Mouse (Mus musculus) midbrain, postnatal 0 days (tissue): ENCODE data around the gene Cd244a. TPM values are rescaled to one million over a fixed set of nuclear protein-coding genes. Genes with fewer than 3 reads are reported as not detected.

Experiments used
- ATAC-seq: fragments of 200-750 bp; cut with Nextera tagmentation; 2 replicates; pipeline ENCODE4 v1.8.0; 2017; ENCODE audit warnings: moderate number of reproducible peaks, mild to moderate bottlenecking, moderate TSS enrichment, moderate library complexity; ENCODE audit not compliant: low FRiP score
- DNase-seq: peaks from one replicate; pipeline ENCODE4 v3.0.0-alpha.2; 2015; ENCODE audit warnings: low spot score
- H3K27ac ChIP-seq: fragments of 300-500 bp; sonication (generic); 2 replicates; pipeline ENCODE4 v1.5.1; 2014; ENCODE audit warnings: low read depth, mild to moderate bottlenecking, low read length, mixed read lengths
- H3K27me3 ChIP-seq: fragments of 300-500 bp; sonication (generic); 2 replicates; pipeline ENCODE4 v1.6.1; 2014; ENCODE audit warnings: low read length, control low read depth, mixed read lengths; ENCODE audit not compliant: insufficient read depth
- H3K36me3 ChIP-seq: fragments of 300-500 bp; sonication (generic); 2 replicates; pipeline ENCODE4 v1.6.1; 2014; ENCODE audit warnings: low read length, control low read depth, mixed read lengths; ENCODE audit not compliant: insufficient read depth
- H3K4me1 ChIP-seq: fragments of 300-500 bp; sonication (generic); 2 replicates; pipeline ENCODE4 v1.6.1; 2014; ENCODE audit warnings: mild to moderate bottlenecking, control low read depth, antibody characterized with exemption, low read length, mixed read lengths; ENCODE audit not compliant: insufficient read depth
- H3K4me2 ChIP-seq: fragments of 300-500 bp; sonication (generic); 2 replicates; pipeline ENCODE4 v1.6.1; 2014; ENCODE audit warnings: low read depth, mild to moderate bottlenecking, low read length, mixed read lengths; ENCODE audit not compliant: poor library complexity, severe bottlenecking
- H3K4me3 ChIP-seq: fragments of 300-500 bp; sonication (generic); 2 replicates; pipeline ENCODE4 v1.5.1; 2014; ENCODE audit warnings: low read depth, mild to moderate bottlenecking, low read length, moderate library complexity
- H3K9ac ChIP-seq: fragments of 300-500 bp; sonication (generic); replicated peaks from 2 replicates; pipeline ENCODE4 v1.6.1; 2014; ENCODE audit warnings: mild to moderate bottlenecking, low read length, moderate library complexity, mixed read lengths; ENCODE audit not compliant: poor library complexity, severe bottlenecking
- H3K9me3 ChIP-seq: fragments of 300-500 bp; sonication (generic); 2 replicates; pipeline ENCODE4 v1.6.1; 2016; ENCODE audit warnings: low read length, control low read depth
- CTCF ChIP-seq: IDR thresholded peaks from 2 replicates; pipeline ENCODE4 v1.5.1; 2016; ENCODE audit warnings: antibody characterized with exemption, mild to moderate bottlenecking
- WGBS: fragments of 180-500 bp; shearing (Covaris S2); extraction: QIAGEN DNeasy Blood & Tissue Kit; methylation state at CpG from one replicate; pipeline ENCODE4 v1.1.7; 2014; 5-methylcytosine and 5-hydroxymethylcytosine counted together
- polyA plus RNA-seq: library from polyadenylated mRNA; unstranded; fragments of >200 nt; fragmentation: Nextera tagmentation; extraction: Ambion mirVana; gene quantifications from 2 replicates; pipeline ENCODE4 v1.2.1, GENCODE M21; 2015
- total RNA-seq: library from RNA; depleted of rRNA; stranded (reverse); fragments of >200 nt; gene quantifications from 2 replicates; pipeline ENCODE4 v1.2.3, GENCODE M21; 2014; rRNA removed

Cd244a gene
- total RNA-seq (not detected in 2 replicates), polyA plus RNA-seq (not detected in 2 replicates)

DNA sequence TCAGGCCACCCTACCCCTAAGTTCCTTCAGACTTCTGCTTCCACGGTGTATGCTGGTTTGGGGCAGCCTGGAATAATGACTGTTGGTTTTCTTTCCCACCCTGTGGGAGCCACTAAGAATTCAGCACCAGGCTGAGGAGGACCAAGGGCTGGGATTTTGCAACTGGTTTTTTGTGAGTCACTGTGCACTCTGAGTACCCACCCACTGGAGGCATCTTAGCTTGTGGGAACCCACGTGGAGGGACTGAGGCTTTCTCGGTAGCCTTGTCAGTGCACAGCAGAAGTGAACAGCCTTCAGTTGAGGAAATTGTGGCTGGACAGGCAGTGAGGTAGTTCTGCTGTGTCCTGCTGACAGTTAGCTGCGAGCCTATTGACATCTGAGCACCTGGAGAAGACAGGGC, at the start of gene Cd244a:
Gene Cd244a, plus strand, starts transcription at position 296 of the 400 bp plus-strand sequence.
- H3K4me1 ChIP-seq, result no peaks in the 10 kb centered on the region
- ATAC-seq, result no peak
- 85% methylated on average over 4 of the region's 4 CpGs for WGBS

DNA sequence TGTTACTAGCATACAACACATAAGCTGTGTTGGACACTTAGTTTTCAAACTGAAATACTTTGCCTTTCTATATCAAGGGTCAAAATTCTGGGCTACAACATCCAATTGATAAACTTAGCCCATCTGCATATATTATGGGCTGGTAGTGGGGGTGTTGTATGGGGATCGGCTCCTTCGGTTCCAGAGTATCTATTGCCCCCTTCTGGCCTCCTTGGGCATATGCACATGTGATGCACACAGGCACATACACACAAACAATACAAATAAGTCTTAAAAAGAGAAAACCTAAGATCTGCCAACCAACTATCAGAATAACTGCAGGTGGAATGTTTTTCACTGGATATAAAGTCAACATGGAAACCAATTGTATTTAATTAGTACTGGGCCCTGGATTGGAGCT, 45.8 kb upstream of the Cd244a start:
- Histone ChIP-seq H3K4me1 (no peaks in the 10 kb centered on the region), H3K4me3 (no peak overlapping the region), H3K27ac (no peak overlapping the region), H3K9ac (no peak overlapping the region), H3K4me2 (no peak overlapping the region), H3K27me3 (no peaks in the 10 kb centered on the region), H3K36me3 (no peaks in the 10 kb centered on the region), H3K9me3 (no peaks in the 10 kb centered on the region)
- DNase-seq, result no peak
- no peak for ATAC-seq
- WGBS, result 88% methylated on average over 2 of the region's 2 CpGs
- no peak for TF ChIP-seq CTCF

More for the DNA sequence above, at the start of gene Cd244a:
- Histone ChIP-seq H3K9me3 (no peaks in the 10 kb centered on the region), H3K4me3 (no peak within 1 kb of the TSS), H3K27ac (no peak within 1 kb of the TSS), H3K36me3 (no peaks in the 10 kb centered on the region), H3K27me3 (no peaks in the 10 kb centered on the region), H3K4me2 (no peak within 1 kb of the TSS), H3K9ac (no peak within 1 kb of the TSS)
- TF ChIP-seq CTCF, result no peak
- no peak for DNase-seq

DNA sequence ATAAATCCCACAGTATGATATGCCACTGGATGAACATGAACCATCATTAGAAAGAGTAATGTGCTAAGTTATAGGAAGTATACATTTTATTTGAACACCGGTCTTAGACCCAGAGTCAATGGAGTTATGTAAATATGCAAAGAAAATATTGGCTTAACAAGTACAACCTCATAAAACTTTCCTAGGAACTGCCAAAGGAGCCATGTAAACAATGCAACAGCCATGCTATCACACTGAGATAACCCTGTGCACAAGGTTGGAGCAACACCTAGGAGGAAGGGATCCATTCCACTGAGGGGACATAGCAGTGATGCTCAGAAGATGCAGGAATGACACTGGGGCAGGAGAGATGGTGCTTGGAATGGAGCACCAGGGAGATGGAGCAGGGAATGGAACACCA, 45.2 kb upstream of the Cd244a start:
- Histone ChIP-seq H3K27ac (no peak overlapping the region), H3K4me2 (no peak overlapping the region), H3K9me3 (no peaks in the 10 kb centered on the region), H3K27me3 (no peaks in the 10 kb centered on the region), H3K4me1 (no peaks in the 10 kb centered on the region), H3K4me3 (no peak overlapping the region), H3K9ac (no peak overlapping the region), H3K36me3 (no peaks in the 10 kb centered on the region)
- ATAC-seq (no peak), DNase-seq (no peak)
- 100% methylated on average over 1 of the region's 1 CpGs for WGBS
- no peak for TF ChIP-seq CTCF

DNA sequence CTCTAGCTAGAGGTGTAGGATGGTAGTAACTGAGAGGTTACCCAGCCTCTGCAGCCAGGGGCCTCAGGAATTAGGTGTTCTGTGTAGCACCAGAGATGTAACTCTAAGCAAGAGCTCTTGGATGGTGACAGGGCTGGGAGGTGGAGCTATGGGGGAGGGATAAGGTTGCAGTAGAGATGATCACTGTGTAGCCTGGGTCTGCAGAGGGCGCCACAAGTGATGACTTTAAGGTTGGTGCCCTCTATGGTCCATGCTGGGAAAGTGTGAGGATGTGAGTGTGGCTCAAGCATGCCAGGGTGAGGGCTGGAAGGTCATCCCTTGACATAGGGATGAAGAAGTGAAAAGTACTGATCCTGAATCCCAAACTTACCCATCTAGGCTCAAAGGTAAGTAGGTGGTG, 44.0 kb upstream of the Cd244a start:
- no peak for TF ChIP-seq CTCF
- DNase-seq, result no peak
- ATAC-seq, result no peak
- no peaks in the 10 kb centered on the region for H3K9me3 ChIP-seq
- no peak overlapping the region for H3K4me2 ChIP-seq
- H3K9ac ChIP-seq, result no peak overlapping the region
- no peak overlapping the region for H3K4me3 ChIP-seq
- no peaks in the 10 kb centered on the region for H3K27me3 ChIP-seq
- WGBS, result 23% methylated on average over 1 of the region's 1 CpGs
- no peaks in the 10 kb centered on the region for H3K4me1 ChIP-seq
- no peak overlapping the region for H3K27ac ChIP-seq
- H3K36me3 ChIP-seq, result no peaks in the 10 kb centered on the region

DNA sequence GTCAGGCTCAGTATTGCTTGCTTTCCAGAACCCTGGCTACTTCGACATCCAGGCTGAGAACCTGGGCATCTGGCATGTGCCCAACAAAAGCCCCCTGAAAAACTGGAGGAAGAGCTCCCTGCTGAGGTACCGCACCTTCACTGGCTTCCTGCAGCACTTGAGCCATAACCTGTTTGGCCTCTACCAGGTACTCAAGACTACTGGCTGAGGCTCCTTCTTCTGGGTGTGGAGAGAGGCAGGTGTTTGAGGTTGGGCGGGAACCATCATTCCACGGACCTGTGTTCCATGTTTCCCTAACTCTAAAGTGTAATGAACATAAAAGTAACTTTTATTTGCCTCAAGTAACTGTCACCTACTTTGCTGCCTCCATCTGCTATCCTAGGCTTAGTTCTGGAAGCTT, 43.4 kb upstream of the Cd244a start:
- H3K9ac ChIP-seq, result no peak overlapping the region
- H3K36me3 ChIP-seq, result no peaks in the 10 kb centered on the region
- no peaks in the 10 kb centered on the region for H3K4me1 ChIP-seq
- H3K9me3 ChIP-seq, result no peaks in the 10 kb centered on the region
- ATAC-seq (no peak), DNase-seq (no peak)
- H3K27ac ChIP-seq, result no peak overlapping the region
- H3K4me3 ChIP-seq, result no peak overlapping the region
- H3K4me2 ChIP-seq, result no peak overlapping the region
- no peak for TF ChIP-seq CTCF
- 94% methylated on average over 4 of the region's 4 CpGs for WGBS
- H3K27me3 ChIP-seq, result no peaks in the 10 kb centered on the region

DNA sequence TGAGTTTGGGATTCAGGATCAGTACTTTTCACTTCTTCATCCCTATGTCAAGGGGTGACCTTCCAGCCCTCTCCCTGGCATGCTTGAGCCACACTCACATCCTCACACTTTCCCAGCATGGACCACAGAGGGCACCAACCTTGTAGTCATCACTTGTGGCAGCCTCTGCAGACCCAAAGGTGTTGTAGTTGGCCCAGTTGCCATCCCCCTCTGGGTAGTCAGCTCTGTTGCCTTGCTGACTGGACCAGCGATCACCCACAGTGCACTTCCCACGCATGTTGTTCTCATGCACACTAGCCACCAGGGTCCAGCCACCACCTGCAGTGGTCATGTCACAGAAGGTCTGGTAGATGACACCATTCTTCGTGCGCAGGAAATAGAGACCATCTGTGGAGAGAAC, 27.6 kb upstream of the Cd244a start:
- WGBS, result 93% methylated on average over 4 of the region's 4 CpGs

More for the DNA sequence above, 27.6 kb upstream of the Cd244a start:
- no peak overlapping the region for H3K27ac ChIP-seq
- H3K36me3 ChIP-seq, result no peaks in the 10 kb centered on the region
- no peak overlapping the region for H3K4me2 ChIP-seq
- no peak overlapping the region for H3K4me3 ChIP-seq
- no peak overlapping the region for H3K9ac ChIP-seq
- ATAC-seq, result no peak
- no peaks in the 10 kb centered on the region for H3K27me3 ChIP-seq
- no peak for DNase-seq
- TF ChIP-seq CTCF, result no peak
- H3K9me3 ChIP-seq, result no peaks in the 10 kb centered on the region
- no peaks in the 10 kb centered on the region for H3K4me1 ChIP-seq
